Mouse (Mus musculus) brain, embryonic 14.5 days (tissue): ENCODE measurements at regions not wholly inside any gene's neighbourhood (a gene's known extent, or its start where the extent isn't known, plus 50 kb on each side); places are given as distances from the start of the nearest gene placed in this dataset.

Experiments used
- CTCF ChIP-seq: fragments of 200-500 bp; IDR thresholded peaks from 2 replicates; pipeline ENCODE4 v1.5.1; 2012; ENCODE audit warnings: inconsistent platforms, mild to moderate bottlenecking, moderate library complexity, borderline replicate concordance; ENCODE audit not compliant: insufficient read depth, insufficient read length; ENCODE audit errors: extremely low read depth
- POLR2A ChIP-seq: fragments of 200-500 bp; IDR thresholded peaks from 2 replicates; pipeline ENCODE4 v1.6.1; 2012; ENCODE audit warnings: mild to moderate bottlenecking, inconsistent platforms, borderline replicate concordance; ENCODE audit not compliant: poor library complexity, insufficient read depth, insufficient read length, severe bottlenecking; ENCODE audit errors: extremely low read depth

- TF ChIP-seq CTCF = no peak
- TF ChIP-seq POLR2A = no peak
Observed at GRCm38 (mm10) chr17:13659103-13659502, 101.2 kb upstream of the Afdn start.
